Mouse (Mus musculus): Measurements from ENCODE around the gene Ceacam18. TPM values are rescaled to one million over a fixed set of nuclear protein-coding genes. Genes with fewer than 3 reads are reported as not detected.

Gene Ceacam18
- polyA plus RNA-seq (2015; fragmentation: Nextera tagmentation; extraction: Ambion mirVana) = not detected in 2 replicates

GRCm38 (mm10) chr7:43634500-43634899 is at the start of gene Ceacam18:
Gene Ceacam18, plus strand, starts transcription at chr7:43634707.
- no peak within 1 kb of the TSS for H3K4me3 ChIP-seq (replicated peaks)
- 36% methylated on average over 6 of the region's 6 CpGs for WGBS (ENCODE audit: insufficient replicate concordance)
- no peaks in the 10 kb centered on the region for H3K36me3 ChIP-seq
- no peaks in the 10 kb centered on the region for H3K4me1 ChIP-seq (replicated peaks)
- H3K27ac ChIP-seq = no peak within 1 kb of the TSS
- H3K9me3 ChIP-seq (replicated peaks) = no peaks in the 10 kb centered on the region
- H3K4me2 ChIP-seq = no peak within 1 kb of the TSS
- ATAC-seq (ENCODE audit: low read depth) (no peak), DNase-seq (no peak)
- no peak within 1 kb of the TSS for H3K9ac ChIP-seq
- H3K27me3 ChIP-seq = no peaks in the 10 kb centered on the region

- 74% methylated on average over 5 of the region's 5 CpGs for WGBS (ENCODE audit: insufficient replicate concordance)
- Histone ChIP-seq H3K4me1 (replicated peaks) (peaks cover 16% of the 10 kb centered on the region), H3K9ac (no peak overlapping the region), H3K4me2 (no peak overlapping the region), H3K4me3 (replicated peaks) (no peak overlapping the region), H3K27ac (no peak overlapping the region), H3K27me3 (no peaks in the 10 kb centered on the region), H3K9me3 (replicated peaks) (no peaks in the 10 kb centered on the region), H3K36me3 (peaks cover 55% of the 10 kb centered on the region)
- DNase-seq (no peak), ATAC-seq (ENCODE audit: low read depth) (no peak)
Measured at GRCm38 (mm10) chr7:43584790-43585189, 49.7 kb upstream of the Ceacam18 start.

GRCm38 (mm10) chr7:43601884-43602283 is 32.6 kb upstream of the Ceacam18 start:
- Histone ChIP-seq H3K4me1 (replicated peaks) (no peaks in the 10 kb centered on the region), H3K4me3 (replicated peaks) (no peak overlapping the region), H3K4me2 (no peak overlapping the region), H3K27ac (no peak overlapping the region), H3K9ac (no peak overlapping the region), H3K27me3 (no peaks in the 10 kb centered on the region; the same call in 1 of the 2 replicates), H3K36me3 (no peaks in the 10 kb centered on the region), H3K9me3 (replicated peaks) (no peaks in the 10 kb centered on the region)
- whole genome bisulfite sequencing (ENCODE audit: insufficient replicate concordance) = 27% methylated on average over 5 of the region's 5 CpGs
- DNase-seq (no peak), ATAC-seq (ENCODE audit: low read depth) (no peak)

- H3K36me3 ChIP-seq = no peaks in the 10 kb centered on the region
- DNase-seq (peak; percentile 13), ATAC-seq (ENCODE audit: low read depth) (peak; percentile 65; the same call in 1 of the 2 replicates)
- 0 out of 2 replicates have a peak, but pooled peaks cover 3% of the 10 kb centered on the region for H3K4me1 ChIP-seq (replicated peaks)
- H3K9ac ChIP-seq = 0 out of 2 replicates have a peak within 1 kb of the TSS, but pooled peaks have one; percentile 13
- 13% methylated on average over 41 of the region's 41 CpGs for WGBS (ENCODE audit: insufficient replicate concordance)
- no peaks in the 10 kb centered on the region for H3K9me3 ChIP-seq (replicated peaks)
- peak within 1 kb of the TSS; percentile 36 for H3K4me3 ChIP-seq (replicated peaks)
- peaks cover 7% of the 10 kb centered on the region; the same call in 1 of the 2 replicates for H3K27me3 ChIP-seq
- peak within 1 kb of the TSS; percentile 58 for H3K4me2 ChIP-seq
- H3K27ac ChIP-seq = no peak within 1 kb of the TSS
Measured at GRCm38 (mm10) chr7:43606896-43607742, 27.4 kb upstream of the Ceacam18 start, which contains the start of gene Zfp819. Gene Zfp819, plus strand, starts transcription at chr7:43607169.

GRCm38 (mm10) chr7:43607743-43608287 is 26.7 kb upstream of the Ceacam18 start:
- ATAC-seq (ENCODE audit: low read depth) = no peak
- Histone ChIP-seq H3K4me1 (replicated peaks) (0 out of 2 replicates have a peak, but pooled peaks cover 3% of the 10 kb centered on the region), H3K9ac (no peak overlapping the region), H3K27me3 (peaks cover 7% of the 10 kb centered on the region; the same call in 1 of the 2 replicates), H3K4me2 (peak overlapping the region; percentile 58), H3K4me3 (replicated peaks) (no peak overlapping the region), H3K9me3 (replicated peaks) (no peaks in the 10 kb centered on the region), H3K36me3 (no peaks in the 10 kb centered on the region), H3K27ac (no peak overlapping the region)
- no peak for DNase-seq
- 35% methylated on average over 5 of the region's 5 CpGs for WGBS (ENCODE audit: insufficient replicate concordance)

GRCm38 (mm10) chr7:43608316-43608824 is 26.1 kb upstream of the Ceacam18 start:
- H3K4me1 ChIP-seq (replicated peaks) = 0 out of 2 replicates have a peak, but pooled peaks cover 3% of the 10 kb centered on the region
- H3K27ac ChIP-seq = no peak overlapping the region
- no peak overlapping the region for H3K4me3 ChIP-seq (replicated peaks)
- 53% methylated on average over 7 of the region's 7 CpGs for WGBS (ENCODE audit: insufficient replicate concordance)
- H3K4me2 ChIP-seq = no peak overlapping the region
- no peak overlapping the region for H3K9ac ChIP-seq
- DNase-seq = no peak
- no peak for ATAC-seq (ENCODE audit: low read depth)
- no peaks in the 10 kb centered on the region for H3K36me3 ChIP-seq
- H3K9me3 ChIP-seq (replicated peaks) = no peaks in the 10 kb centered on the region
- H3K27me3 ChIP-seq = peaks cover 7% of the 10 kb centered on the region; the same call in 1 of the 2 replicates

- no peaks in the 10 kb centered on the region for H3K4me1 ChIP-seq (replicated peaks)
- no peak overlapping the region for H3K27ac ChIP-seq
Measured at GRCm38 (mm10) chr7:43613816-43614551, 20.5 kb upstream of the Ceacam18 start.

GRCm38 (mm10) chr7:43622927-43623326 is 11.6 kb upstream of the Ceacam18 start:
- H3K4me2 ChIP-seq = no peak overlapping the region
- H3K27ac ChIP-seq = no peak overlapping the region
- H3K36me3 ChIP-seq = no peaks in the 10 kb centered on the region
- H3K4me3 ChIP-seq (replicated peaks) = no peak overlapping the region
- ATAC-seq (ENCODE audit: low read depth) (no peak), DNase-seq (no peak)
- no peaks in the 10 kb centered on the region for H3K9me3 ChIP-seq (replicated peaks)
- no peaks in the 10 kb centered on the region for H3K27me3 ChIP-seq
- WGBS (ENCODE audit: insufficient replicate concordance) = 64% methylated on average over 7 of the region's 7 CpGs
- no peak overlapping the region for H3K9ac ChIP-seq
- H3K4me1 ChIP-seq (replicated peaks) = no peaks in the 10 kb centered on the region

More at GRCm38 (mm10) chr7:43613816-43614551, 20.5 kb upstream of the Ceacam18 start:
- no peak overlapping the region for H3K4me3 ChIP-seq (replicated peaks)
- no peaks in the 10 kb centered on the region for H3K36me3 ChIP-seq
- DNase-seq = no peak
- ATAC-seq (ENCODE audit: low read depth) = no peak
- no peak overlapping the region for H3K4me2 ChIP-seq
- H3K9me3 ChIP-seq (replicated peaks) = no peaks in the 10 kb centered on the region
- WGBS (ENCODE audit: insufficient replicate concordance) = 73% methylated on average over 14 of the region's 14 CpGs
- no peaks in the 10 kb centered on the region for H3K27me3 ChIP-seq
- no peak overlapping the region for H3K9ac ChIP-seq

GRCm38 (mm10) chr7:43623819-43624218 is 10.7 kb upstream of the Ceacam18 start:
- DNase-seq (no peak), ATAC-seq (ENCODE audit: low read depth) (no peak)
- Histone ChIP-seq H3K27me3 (no peaks in the 10 kb centered on the region), H3K4me2 (no peak overlapping the region), H3K4me3 (replicated peaks) (no peak overlapping the region), H3K9me3 (replicated peaks) (no peaks in the 10 kb centered on the region), H3K36me3 (no peaks in the 10 kb centered on the region), H3K4me1 (replicated peaks) (no peaks in the 10 kb centered on the region), H3K9ac (no peak overlapping the region), H3K27ac (no peak overlapping the region)
- 33% methylated on average over 10 of the region's 10 CpGs for WGBS (ENCODE audit: insufficient replicate concordance)

GRCm38 (mm10) chr7:43625065-43625464 is 9.4 kb upstream of the Ceacam18 start:
- no peaks in the 10 kb centered on the region for H3K9me3 ChIP-seq (replicated peaks)
- no peak overlapping the region for H3K27ac ChIP-seq
- 57% methylated on average over 3 of the region's 3 CpGs for WGBS (ENCODE audit: insufficient replicate concordance)
- no peak for ATAC-seq (ENCODE audit: low read depth)
- DNase-seq = no peak
- H3K4me3 ChIP-seq (replicated peaks) = no peak overlapping the region
- H3K36me3 ChIP-seq = no peaks in the 10 kb centered on the region
- no peak overlapping the region for H3K9ac ChIP-seq
- H3K4me1 ChIP-seq (replicated peaks) = no peaks in the 10 kb centered on the region
- H3K27me3 ChIP-seq = no peaks in the 10 kb centered on the region
- no peak overlapping the region for H3K4me2 ChIP-seq
